Mouse (Mus musculus) cerebellum, postnatal 14 days (tissue): ENCODE measurements around the gene Mecom.
A peak's percentile ranks its signal among the peaks of the same experiment; 100 is the strongest.

Experiments used
- DNase-seq, 2 experiments: peaks; one replicate each; pipeline ENCODE4 v3.0.0; 2021; ENCODE audit warnings: mixed read lengths in 2 of 2

Gene Mecom

DNA sequence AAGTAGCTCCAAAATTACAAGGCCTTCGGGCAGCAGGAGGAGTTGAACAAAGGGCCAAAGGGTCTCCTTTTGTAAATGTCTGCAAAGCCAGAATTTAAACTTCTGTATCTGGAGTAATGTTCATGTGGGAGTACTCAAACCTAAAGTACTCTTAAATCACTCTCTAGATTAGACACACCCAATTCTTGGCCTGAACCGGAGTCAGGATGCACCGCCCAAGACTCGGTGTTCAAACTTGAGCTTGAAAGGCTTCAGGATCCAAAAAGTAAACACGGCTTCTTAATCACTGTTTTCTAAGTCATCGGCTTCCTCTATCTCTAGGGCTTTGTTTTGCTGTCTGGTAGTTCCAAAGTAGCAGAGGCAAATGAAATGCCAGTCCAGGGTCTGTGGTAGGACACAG is 67.3 kb downstream of the Mecom start:
- DNase-seq: no peak

DNA sequence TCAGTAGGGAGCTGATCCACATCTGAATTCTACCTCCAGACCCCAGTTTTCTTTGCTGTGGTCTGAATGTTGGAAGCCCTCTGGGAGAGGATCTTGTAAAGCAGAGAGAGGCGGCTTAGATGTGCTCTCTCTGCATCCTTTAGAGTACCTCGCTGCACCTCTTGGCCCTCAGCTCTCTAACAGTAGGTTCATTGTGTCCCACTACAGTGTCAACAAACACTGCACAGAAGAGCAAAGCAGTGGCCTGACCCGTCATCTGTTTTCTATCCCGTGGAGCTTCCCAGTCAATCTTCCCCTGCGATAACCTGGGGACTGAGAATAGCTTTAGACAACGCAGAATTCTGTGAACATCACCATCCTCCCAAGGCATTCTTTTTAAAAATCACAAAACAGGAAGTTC is 69.6 kb downstream of the Mecom start:
- no peak for DNase-seq

DNA sequence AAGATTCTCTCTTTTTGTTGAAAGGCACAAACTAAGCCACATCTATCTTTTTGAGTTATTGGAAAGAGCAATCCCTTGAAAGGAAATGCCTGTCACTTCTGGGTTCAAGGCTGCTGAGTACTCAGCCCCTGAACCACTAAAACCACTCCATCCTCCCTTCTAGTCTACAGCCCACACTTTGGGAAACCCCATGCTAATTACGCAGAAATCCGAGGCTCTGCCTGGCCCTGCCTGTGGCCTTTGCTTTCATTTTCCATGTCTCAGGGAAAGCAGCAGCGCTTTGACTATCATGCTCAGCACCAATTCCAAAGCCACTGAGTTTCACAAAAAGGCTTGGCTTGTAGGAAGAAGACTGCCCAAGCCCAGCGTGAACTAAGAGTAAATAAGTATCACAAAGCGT is 70.8 kb downstream of the Mecom start:
- DNase-seq: no peak

DNA sequence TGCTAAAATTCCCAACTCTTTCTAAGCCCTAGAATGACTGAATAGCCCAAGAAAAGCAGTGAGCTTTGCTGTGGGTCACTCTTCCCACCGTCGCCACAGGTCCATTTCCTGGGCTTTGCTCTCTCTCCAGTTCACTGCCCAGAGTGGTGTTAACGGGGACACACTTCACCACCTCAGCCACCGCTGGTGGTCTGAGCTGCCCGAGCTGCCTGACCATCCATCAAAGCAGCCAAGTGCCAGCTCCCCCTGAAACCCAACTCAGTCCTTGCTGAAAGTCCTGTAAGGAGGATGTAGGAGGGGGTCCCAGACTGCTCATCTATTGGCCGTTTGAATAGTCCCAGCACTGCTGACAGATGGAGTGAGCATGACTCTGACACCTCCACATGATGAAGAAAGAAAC is 72.2 kb downstream of the Mecom start:
- DNase-seq: no peak

DNA sequence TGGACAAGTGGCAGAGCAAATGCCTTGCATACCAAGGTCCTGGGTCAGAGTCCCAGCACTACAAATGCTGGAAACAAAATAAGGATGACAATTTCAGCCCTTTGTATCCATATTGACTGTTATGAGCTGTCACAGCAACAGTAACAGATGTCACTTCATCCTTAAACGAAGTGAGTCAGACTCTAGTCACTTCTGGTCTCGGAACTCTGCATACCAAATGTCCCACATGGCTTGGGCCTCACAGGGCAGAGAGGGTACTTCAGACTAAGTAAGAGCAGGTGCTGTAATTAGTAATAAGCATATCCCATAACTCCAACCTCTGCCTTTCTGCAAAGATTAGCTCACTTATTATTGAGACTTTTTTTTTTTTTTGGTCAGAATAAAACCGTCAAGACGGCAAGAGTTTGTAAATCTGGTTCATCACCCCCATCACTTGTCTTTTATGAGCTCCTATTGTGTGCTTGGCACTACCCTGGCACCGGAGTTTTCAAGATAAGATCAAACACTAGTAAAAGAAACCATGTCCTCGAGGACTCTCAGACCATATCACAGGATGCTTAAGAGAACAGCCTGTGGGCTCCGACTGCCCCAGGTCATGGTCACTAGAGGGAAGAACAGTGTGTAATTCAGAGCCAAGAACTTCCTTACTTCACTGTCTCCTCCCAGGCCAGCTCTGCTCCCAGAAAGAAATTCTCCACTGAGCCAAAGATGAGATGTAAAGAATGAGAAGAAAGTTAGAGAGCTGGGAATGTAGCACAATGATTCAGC is 79.6 kb downstream of the Mecom start:
- no peak for DNase-seq

DNA sequence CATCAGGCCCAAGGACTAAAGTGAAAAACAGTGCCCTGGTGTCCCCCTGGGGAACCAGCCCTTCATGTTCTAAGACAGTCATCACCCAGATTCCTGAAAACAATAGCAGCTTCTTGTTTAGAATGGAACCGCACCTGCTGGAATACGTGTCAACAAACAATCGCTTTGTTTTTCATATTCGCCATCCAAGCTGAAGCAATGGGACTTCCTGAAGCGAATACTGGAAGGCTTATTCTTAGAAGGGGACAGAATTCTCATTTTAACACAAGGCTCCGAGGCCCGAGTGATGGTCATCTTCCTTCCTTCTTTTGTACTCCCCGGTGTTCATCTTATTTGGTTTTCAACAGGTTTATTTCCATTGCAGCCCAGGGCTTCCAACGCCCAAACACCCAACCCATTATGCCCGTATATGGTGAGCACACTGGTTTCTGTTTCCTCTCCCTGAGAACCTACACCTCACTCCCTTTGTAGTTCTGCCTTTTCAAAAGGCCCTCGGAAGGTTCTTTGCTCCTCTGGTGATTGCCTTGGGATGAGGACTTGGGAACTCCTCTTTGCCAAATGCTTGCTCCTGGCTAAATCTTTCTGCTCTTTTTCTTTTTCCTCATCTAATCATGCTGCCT is 81.7 kb downstream of the Mecom start:
- no peak for DNase-seq

DNA sequence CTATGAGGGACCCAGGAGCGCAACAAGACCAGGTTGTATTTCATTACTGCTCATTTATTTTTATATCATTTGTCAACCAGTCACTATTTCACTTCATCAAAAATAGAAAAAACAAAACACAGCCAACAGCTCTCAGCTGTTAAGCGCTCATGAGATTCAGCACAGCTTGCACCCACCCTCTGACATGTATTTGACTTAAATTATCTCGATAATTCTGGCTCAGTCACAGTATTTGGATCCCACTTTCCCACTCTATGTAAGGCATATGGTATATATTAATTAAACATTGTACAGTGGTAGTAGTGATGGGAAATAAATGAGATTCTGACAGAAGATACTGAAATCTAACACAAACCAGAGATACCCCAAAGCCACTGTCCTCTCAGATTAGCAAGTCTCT is 83.3 kb downstream of the Mecom start:
- DNase-seq: no peak

DNA sequence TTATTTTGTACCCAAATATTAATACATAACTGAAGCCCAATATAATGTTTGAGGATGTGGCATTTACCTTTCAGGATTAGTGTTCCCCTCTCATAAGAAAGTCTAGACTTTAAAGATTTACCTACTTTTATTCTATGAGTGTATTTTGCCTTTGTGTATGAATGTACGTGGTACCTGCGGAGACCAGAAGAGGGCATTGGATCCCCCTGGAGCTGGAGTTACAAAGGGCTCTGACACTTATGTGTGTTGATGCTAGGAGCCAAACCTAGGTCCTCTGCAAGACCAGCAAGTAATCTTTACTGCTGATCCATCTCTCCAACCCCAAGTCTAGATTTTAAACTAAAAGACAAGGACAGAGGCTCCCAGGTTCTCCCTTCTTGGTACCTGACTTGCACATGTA is 86.0 kb downstream of the Mecom start:
- no peak for DNase-seq

DNA sequence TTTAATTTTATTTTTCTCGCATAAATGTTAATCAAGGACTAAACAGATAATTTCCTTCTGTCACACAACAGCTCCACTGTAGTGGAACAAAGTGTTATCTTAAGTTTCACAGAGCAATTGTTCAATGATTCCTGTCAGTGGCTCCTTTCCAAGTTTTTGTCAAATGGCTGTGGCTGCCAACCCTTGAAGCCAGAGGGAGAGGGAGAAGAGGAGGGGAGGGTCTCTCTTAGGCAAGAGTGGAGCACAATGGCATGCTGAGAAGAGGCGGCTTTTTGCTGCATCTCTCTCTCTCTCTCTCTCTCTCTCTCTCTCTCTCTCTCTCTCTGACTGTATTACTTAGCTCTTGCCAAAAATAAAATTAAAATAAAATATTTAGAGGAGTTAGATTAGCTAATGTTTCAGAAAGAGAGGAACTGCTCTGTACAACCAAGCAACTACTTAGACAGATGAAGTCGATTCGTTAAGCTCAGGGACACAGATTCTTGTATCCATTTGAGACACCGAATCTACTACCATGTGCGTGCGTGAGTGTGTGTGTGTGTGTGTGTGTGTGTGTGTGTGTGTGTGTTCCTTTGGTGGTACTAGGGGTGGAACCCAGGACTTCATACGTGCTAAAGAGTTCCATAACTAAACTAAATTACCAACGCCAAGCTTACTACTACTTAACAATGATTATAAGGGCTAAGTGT is 86.8 kb downstream of the Mecom start:
- peak; percentile 12 to 15 for DNase-seq

DNA sequence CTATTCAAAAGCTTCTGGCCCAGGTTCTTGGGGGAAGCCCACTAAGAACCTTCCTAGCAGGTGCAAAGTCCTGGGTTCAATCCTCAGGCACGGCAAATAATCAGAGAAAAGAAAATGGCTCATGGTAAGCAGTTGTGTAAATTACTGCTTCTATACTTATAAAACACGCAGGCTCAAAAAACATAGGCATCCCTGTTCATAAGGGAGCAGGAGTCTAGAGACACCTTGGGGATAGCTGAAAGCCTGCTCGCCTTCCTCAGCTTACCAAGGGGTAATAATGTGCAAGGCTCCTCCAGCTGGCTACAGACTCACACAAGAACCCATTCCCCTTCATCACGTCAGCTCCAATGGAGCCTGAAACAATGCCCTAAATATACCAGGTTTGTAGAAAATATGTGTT is 88.2 kb downstream of the Mecom start:
- DNase-seq: no peak

DNA sequence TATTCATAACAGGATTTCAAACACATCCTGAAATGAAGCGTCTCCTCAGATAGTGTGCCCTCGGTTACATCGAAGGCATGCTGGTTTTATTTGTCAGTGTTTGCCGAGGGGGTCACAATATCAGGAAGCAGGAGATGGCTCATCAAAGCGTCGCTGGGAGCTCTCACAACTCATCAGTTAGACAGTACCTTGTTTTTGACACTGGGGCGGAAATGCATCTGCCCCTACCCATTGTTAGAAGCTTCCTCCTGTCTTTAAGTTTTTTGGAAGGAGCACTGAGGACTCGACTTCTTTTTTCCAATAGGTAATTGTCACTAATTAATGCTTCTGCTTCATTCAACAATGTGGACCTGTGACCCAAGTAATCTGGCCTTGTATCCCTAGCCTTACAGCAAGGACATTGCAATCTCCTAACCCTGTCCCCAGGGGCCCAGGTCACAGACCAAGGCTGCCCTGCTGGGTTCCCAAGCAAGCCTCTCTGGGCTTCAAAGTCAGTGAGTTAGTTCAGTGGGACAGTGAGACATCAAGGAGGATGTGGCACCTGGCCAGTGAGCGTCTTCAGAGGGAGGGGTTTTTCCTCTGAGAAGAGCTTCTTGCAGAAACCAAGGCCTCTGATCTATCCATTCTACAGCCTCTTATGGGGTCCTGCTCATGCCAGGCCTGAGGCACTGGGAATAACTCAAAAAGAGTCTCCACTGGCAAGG is 89.7 kb downstream of the Mecom start:
- no peak for DNase-seq

DNA sequence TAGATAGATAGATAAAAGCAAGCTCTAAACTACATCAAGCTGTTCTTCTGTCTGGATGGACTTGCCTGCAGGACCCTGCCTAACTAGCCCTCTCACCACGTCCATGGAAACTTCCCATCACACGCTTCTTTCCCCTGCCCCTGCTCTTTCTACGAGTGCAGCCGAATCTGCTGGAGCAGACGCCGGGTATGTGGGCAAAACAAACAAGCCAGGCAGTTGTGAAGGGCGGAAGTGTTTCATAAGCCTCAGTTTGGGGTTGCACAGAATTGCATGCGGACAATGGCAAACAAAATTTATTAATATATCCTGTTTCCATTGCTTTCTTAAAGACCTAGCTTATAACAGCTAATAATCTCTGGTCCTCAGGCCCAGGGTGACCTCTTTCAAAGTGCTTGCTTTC is 91.9 kb downstream of the Mecom start:
- no peak for DNase-seq

DNA sequence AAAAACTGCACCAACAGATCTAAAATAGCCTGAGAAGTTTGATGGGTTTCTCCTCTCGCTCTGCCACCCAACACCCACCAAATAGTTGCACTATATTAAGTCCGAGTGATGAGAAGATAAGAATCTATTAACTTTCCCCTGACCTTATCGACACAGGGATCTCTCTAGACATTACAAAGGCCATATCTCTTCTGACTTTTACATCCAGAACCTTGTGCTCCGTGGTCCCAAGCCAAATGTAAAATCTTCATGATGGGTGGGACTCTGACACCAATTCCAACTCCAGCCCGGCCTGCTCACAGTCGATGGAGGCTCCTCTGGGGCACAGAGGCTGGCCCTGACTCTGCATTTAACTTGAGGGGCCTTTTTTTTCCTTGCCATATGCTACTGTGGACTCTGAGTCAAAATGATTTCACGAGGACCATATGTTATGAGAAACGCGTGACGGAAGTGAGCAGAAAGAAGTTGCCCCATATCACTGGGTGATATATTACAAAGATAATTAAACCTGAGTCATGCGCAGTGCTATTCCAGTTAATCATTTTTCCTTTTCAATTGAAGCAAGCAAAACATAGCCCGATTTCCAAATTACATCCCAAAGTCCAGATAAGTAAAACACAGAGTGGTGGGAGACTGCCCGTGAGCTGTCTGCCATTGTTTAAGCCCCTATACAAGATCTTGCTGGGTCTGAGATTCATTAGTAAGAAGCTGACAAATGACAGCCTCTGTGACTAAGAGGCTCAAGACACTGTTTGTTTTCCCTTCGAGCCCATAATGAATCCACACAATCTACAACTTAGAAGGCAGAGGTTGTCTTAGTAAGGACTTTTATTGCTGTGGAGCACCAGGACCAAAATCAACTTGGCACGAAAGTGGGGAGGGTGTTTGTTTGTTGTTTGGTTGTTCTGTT is 94.0 kb downstream of the Mecom start:
- no peak for DNase-seq

DNA sequence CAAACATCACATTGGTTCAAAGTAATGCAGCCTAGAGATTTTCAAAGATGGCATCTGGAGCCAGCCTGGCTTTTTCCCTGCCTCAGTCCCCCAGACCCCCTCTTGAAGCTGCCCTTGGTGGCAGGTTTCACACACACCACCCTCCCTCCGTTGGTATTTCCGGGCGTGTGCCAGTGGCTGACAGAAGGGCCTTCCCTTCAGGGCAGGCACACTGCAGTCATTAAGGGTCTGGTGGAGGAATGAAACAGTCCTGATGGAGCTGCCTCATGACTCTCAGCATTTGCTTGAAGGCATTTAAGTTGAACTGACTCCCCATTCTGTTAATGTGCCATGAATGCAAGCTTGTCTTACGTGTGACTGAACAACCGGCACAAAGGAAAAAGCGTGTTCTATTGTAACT is 94.8 kb downstream of the Mecom start:
- DNase-seq: no peak

DNA sequence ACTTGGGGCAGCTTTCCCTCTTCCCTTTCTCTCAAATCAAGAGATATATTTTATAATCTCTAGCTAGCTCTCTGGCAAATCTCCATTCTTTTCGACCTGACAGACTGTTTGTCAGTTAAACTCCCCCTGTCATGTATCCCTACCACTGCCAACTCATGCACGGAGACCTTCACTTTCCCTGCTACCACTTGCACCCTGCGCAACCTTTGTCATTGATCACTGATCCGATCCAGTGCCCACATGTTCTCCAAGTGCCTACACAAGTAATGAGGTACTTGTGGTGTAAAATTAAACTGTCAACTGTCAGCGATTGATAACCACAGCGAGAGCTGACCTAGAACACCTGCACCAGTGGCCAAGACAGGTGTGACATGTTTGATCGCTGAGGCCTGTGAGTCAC is 95.3 kb downstream of the Mecom start:
- no peak for DNase-seq

DNA sequence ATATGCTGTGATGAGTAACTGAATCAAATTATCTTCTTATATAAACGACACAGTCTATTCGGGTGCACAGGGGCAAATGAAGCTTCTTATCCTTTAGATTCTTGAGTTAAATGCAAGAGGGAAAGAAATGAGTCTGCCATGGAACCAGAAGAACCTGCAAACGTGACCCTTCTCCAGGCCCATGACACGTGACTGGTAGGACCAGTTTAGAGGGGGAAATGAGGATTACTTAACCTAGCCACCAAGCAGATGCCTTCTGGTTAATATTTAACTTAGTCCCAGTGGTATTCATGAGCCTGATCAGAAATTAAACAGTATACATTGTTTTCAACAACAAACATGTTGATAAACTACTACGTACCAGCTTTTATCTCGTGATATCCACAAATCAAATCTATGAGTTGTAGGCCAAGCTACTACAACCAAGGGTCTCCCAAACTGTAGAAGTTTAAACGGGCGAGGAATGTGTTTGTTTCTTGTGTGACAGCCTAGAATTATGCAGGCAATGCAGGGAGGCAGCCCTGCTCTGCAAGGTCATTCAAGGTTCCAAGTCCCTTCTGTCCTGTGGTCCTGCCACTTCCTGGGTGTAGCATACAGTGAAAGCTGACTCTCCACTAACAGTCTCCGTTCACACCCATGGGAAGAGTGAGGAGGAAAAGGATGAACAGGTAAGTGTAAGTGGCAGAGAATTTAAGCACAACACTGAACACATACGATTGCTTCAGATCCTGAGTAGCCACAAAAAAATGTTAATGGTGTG is 97.4 kb downstream of the Mecom start:
- no peak for DNase-seq

DNA sequence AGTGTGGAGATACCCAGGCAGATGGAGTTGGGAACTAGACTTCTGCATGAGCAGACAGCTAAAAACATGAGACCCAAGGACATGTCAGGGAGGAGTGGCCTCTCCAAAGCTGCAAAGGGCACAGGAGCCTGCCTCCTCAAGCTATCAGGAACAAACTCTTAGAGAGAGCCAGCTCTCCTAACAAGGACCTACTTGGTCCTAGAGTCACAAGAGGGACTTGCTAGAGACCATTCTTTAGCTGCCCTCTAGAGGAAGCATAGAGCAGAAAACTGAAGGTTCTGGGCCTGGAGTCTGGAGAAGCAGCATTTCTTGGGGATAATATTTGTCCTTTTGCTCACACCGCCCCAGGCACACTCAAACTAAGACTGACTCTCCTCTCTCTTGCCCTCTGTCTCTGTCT is 99.2 kb downstream of the Mecom start:
- DNase-seq: peak in 1 of 2 experiments; percentile 4

DNA sequence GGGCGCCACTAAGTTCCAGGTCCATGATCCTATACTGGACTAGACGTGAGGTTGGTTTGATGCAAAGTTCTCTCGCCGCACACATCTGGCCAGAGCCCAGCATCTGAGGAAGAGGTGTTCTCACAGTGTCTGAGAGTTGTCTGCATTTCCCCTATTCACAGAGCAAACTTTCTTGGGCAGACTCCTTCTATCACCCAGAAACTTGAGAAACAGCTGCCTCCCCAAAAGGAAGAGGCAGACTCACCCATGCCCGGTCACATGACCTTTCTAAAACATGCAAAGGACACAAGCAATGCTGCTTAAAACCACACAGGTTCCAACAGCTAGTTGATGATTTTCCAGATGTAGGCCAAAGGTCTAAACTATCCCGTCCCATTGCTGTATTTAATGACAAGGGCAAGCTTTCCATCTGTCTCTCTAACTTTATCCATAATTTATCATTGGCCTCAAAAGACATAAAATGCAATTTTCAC is 101.8 kb downstream of the Mecom start:
- DNase-seq: no peak

DNA sequence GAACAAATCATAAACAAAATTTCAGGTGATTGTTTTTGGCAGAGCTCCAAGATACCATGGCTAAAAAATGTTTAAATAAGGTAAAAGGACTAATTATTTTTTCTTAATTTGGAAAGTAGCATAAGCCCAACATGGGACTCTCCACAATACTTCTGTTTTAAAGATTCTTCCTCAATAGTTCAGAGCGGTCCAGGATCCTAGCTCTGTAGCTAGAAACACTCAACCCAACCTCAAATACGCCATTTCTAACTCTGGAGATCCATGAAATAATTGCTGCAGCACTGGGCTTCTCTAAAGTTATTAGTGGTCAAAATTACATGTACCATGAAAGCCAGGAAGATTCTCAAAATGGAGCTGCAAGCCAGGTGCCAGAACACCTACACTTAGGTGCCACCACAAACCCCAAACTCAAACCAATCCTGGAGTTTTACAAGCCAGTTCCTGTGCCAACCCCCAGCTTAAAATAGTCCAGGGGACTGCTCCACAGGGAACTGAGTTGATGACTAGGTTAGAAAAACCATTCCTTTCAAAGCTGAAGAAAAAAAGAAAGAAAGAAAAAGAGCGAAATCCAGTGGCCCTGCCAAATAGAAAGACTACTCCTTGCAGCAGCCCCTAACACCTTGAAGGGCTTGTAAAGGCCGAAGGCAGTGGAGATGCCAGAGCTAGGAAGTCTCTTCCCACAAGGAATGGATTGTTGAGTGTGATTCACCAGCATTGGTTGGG is 102.4 kb downstream of the Mecom start:
- DNase-seq: no peak

DNA sequence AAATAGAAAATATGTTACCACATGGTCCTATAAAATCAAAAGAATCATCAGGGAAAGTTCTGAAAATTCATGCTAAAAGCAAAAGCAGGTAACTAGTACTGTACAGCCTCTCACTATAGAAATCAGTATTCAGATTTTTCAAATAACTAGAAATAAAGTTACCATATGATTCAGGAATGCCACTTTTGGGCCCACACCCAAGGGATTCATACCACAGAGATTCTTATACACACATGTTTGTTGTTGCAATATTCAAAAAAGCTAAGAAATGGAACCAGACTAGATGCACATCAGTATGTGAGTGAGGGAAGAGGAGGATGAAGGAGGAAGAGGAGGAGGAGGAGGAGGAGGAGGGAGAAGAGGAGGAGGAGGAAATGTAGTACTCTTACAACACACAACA is 106.2 kb downstream of the Mecom start:
- no peak for DNase-seq

DNA sequence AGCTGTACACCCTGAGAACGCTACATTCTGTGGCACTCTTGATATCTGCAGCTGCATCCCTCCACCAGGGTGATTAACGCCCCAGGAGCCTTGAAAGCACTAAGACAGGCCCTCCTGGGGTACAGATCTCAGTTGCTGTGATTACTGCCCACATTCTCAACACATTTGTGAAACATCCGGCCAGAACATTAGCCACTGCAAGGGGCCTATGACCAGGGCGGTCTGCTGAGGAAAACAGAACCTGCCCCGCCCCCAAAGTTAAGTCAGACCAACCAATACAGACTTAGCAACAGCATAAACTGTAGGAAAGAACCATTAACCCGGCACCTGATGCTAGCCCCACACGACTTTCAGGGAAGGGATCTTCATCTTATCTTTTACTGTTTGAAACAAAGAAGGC is 109.8 kb downstream of the Mecom start:
- no peak for DNase-seq
